9 mouse cellular contexts compared by ENCODE assay signal in the genomic region with DNA sequence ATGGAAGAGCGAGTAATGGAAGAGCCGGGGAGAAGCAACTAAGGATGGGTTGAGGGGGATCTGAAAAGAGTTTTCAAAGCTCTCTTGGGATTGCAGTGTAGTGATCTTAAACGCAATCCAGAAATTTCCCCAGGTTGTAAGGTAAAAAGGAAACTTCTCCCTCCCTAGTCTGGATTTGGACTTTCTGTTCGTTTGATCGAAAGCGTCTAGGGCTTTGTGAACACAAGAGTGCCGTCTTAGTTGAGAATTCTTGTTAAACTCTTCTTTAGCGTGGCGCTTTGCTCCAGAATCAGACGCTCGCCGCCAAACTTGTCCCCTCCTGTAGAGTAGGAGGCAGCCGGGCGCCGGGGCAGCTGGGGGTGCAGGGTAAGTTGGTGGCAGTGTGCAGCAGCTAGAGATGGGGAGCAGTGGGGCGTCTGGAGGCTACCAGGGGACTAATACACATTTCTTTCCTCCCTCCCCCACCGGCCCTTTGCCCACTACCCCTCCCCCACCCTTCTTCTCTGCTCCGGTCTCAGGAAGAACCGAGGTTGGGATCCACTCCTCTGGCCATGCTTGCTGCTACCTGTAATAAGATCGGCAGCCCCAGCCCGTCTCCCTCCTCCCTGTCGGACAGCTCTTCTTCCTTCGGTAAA. TPM values are rescaled to one million over a fixed set of nuclear protein-coding genes. Genes with fewer than 3 reads are reported as not detected.
A peak's percentile ranks its signal among the peaks of the same experiment; 100 is the strongest.
DNase-seq lines count a peak whose midpoint lies in the region; ATAC-seq lines count a peak whose summit lies in the region.
"Had no signal": no experiment of that assay in that cellular context is flagged by ENCODE, and none has a peak within 500 bp of the region (broad histone marks: within the 10 kb centered on the region; RNA-seq: fewer than 3 reads in every experiment).

No protein-coding gene starts in this region.

- peak; percentile 63 for DNase-seq in embryo, embryonic 10.5 days (ENCODE audit: low spot score)
- DNase-seq in embryo, embryonic 9.5 days (ENCODE audit: extremely low spot score) = no peak
- peak; percentile 27 to 28 for DNase-seq in B cell, adult 2 months
- peak; percentile 26 for DNase-seq in forelimb bud, embryonic 11.5 days (ENCODE audit: low read depth, low spot score)
- DNase-seq in urinary bladder, postnatal 25 days (ENCODE audit: low spot score) = no peak
- DNase-seq in right cerebral cortex, postnatal 14 days = no peak
- DNase-seq in spleen, postnatal 36 days (ENCODE audit: low spot score in 2 of 2) = no peak
- DNase-seq: cerebellum, adult 11-12 months had no signal

- H3K27me3 ChIP-seq in liver, embryonic 15.5 days = peaks cover 94% of the 10 kb centered on the region

- H3K4me2 ChIP-seq in liver, embryonic 15.5 days = peak overlapping the region; percentile 46

- 2% methylated on average over 23 of the region's 23 CpGs for WGBS in liver, embryonic 15.5 days (ENCODE audit: insufficient replicate concordance)

- no peak overlapping the region for H3K9ac ChIP-seq in liver, embryonic 15.5 days

- no peaks in the 10 kb centered on the region for H3K36me3 ChIP-seq in liver, embryonic 15.5 days (replicated peaks)

- no peak for ATAC-seq in liver, embryonic 15.5 days (ENCODE audit: insufficient read depth)

- H3K9me3 ChIP-seq in liver, embryonic 15.5 days (replicated peaks) = no peaks in the 10 kb centered on the region

- no peak overlapping the region for H3K27ac ChIP-seq in liver, embryonic 15.5 days (replicated peaks)

- H3K4me3 ChIP-seq in liver, embryonic 15.5 days (replicated peaks) = peak overlapping the region; percentile 20

- peaks cover 11% of the 10 kb centered on the region for H3K4me1 ChIP-seq in liver, embryonic 15.5 days (replicated peaks)

RNA-seq across cellular contexts. Expression of gene Sp8, which starts 1.8 kb away (rescaled TPM):
- not detected in 2 replicates for polyA plus RNA-seq in liver, embryonic 15.5 days (2015; fragmentation: Nextera tagmentation; extraction: Ambion mirVana)

Comparison
In these comparisons a context has a peak if more than half of its experiments do, and no peak if none do; other contexts are left out.
1. DNase-seq: peak in embryo, embryonic 10.5 days (single experiment), B cell, adult 2 months (2 of 2) and forelimb bud, embryonic 11.5 days (single experiment); none in embryo, embryonic 9.5 days (single experiment), urinary bladder, postnatal 25 days (single experiment), right cerebral cortex, postnatal 14 days (single experiment) and spleen, postnatal 36 days (0 of 2).